Mouse (Mus musculus): Measurements from ENCODE around the gene Olfr24.

DNA sequence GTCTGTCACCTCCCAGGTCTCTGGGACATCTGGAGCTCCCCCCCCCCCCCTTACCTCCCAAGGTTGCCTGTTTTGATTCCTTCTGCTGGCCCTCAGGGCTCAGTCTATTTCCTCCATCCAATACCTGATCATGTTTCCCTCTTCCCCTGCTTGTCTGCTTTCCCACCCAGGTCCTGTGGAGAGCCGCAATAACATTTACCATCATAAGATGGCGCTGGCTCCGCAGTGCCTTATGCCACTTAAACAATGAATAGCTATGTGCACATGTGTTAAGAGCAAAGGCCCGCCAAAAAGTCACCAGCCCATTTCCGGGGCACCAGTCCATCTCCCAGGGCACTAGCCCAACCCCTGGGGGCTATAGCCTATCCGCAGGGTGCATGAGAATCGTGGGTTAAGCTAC is 21.5 kb upstream of the Olfr24 start:
- no peak for TF ChIP-seq CTCF (IDR thresholded peaks at IDR 0.05; ENCODE audit: extremely low read depth, insufficient read depth, insufficient read length, insufficient replicate concordance)
- no peak for TF ChIP-seq POLR2A (IDR thresholded peaks at IDR 0.05; ENCODE audit: low read depth, low read length)
